Mouse (Mus musculus): ENCODE data around the gene Tex2. TPM values are rescaled to one million over a fixed set of nuclear protein-coding genes. Genes with fewer than 3 reads are reported as not detected.
"Not testable (repeated sequence)": the region's sequence is repeated elsewhere in the genome, so short reads cannot be mapped to it uniquely, and the experiment has no call there.

The Tex2 gene
- 16.3 TPM in 2 replicates for polyA plus RNA-seq (2016; fragmentation: Nextera tagmentation; extraction: Ambion mirVana)

DNA sequence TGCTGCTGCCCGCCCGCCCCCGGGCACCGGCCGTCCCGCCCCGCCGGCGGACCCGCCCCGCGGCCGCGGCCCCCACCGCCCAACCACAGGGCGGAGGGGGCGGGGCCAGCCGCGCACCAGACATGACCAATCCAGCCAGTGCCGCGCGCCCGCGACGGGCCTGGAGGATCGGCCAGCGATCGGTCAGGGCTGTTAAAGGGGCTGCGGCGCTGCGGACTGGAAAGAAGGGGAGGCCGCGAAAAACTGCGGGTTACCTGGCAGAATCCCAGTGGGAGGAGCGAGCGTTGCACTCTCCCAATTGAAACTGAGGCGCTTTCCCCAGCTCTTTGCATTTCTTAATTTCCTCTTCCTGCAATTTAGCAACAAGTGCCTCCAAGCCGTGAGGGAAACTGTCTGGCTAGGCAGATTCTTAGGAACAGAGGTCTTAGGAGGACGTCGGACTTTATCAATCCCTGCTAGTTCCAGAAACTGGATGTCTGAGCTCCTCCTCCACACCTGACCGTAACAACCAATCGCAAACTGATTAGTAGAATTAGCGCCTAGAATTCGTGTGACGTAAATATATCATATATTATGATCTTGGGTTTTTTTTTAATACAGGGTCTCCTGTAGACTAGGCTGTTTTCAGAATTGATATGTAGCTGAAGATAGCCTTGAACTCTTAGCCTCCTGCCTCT, at the start of gene Tex2:
Tex2 (minus strand) TSS at position 463 of the 677 bp plus-strand sequence.
- peak within 1 kb of the TSS; percentile 85 for H3K9ac ChIP-seq
- WGBS: under 1% methylated on average over 45 of the region's 45 CpGs
- H3K27ac ChIP-seq: peak within 1 kb of the TSS; percentile 2; the same call in 1 of the 2 replicates
- ATAC-seq (ENCODE audit: low FRiP score, low read depth): peak; percentile 95
- no peaks in the 10 kb centered on the region for H3K27me3 ChIP-seq (replicated peaks)
- H3K4me2 ChIP-seq (replicated peaks): peak within 1 kb of the TSS; percentile 93
- peaks cover 14% of the 10 kb centered on the region for H3K4me1 ChIP-seq
- H3K4me3 ChIP-seq: peak within 1 kb of the TSS; percentile 90
- no peaks in the 10 kb centered on the region for H3K36me3 ChIP-seq
- no peaks in the 10 kb centered on the region for H3K9me3 ChIP-seq

DNA sequence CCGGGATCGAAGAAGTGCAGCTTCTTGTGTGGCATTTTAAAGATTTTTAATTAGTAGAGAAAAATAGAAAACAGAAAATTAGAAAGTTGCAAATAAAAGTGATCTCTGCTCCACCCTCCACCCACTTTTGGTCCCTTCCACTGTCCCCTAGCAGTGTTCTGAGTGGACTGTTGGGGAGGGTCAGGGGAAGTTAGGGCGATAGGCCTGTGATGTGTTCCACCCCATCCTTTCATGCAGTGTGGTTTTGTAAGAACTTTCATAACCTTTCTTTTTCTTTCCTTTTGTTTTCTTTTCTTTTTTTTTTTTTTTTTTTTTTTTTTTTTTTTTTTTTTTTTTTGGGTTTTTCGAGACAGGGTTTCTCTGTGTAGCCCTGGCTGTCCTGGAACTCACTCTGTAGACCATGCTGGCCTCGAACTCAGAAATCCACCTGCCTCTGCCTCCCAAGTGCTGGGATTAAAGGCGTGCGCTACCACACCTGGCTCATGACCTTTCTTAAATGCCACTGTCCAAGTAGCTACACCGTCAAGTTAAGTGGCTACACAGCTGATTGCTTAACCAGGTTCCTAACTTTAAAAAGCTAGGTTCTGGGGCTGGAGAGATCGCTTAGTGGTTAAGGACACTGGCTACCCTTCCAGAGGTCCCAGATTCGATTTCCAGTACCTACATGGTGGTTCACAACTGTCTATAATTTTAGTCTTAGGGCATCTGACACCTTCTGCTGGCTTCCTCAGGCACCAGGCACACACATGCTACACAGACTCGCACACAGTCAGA, 49.6 kb upstream of the Tex2 start:
- no peak overlapping the region for H3K4me2 ChIP-seq (replicated peaks)
- WGBS: 92% methylated on average over 10 of the region's 11 CpGs
- no peaks in the 10 kb centered on the region for H3K9me3 ChIP-seq
- H3K4me3 ChIP-seq: no peak overlapping the region
- peaks cover 32% of the 10 kb centered on the region for H3K4me1 ChIP-seq
- H3K27ac ChIP-seq: no peak overlapping the region
- no peaks in the 10 kb centered on the region for H3K27me3 ChIP-seq (replicated peaks)
- H3K9ac ChIP-seq: no peak overlapping the region
- no peaks in the 10 kb centered on the region for H3K36me3 ChIP-seq
- ATAC-seq (ENCODE audit: low FRiP score, low read depth): no peak

DNA sequence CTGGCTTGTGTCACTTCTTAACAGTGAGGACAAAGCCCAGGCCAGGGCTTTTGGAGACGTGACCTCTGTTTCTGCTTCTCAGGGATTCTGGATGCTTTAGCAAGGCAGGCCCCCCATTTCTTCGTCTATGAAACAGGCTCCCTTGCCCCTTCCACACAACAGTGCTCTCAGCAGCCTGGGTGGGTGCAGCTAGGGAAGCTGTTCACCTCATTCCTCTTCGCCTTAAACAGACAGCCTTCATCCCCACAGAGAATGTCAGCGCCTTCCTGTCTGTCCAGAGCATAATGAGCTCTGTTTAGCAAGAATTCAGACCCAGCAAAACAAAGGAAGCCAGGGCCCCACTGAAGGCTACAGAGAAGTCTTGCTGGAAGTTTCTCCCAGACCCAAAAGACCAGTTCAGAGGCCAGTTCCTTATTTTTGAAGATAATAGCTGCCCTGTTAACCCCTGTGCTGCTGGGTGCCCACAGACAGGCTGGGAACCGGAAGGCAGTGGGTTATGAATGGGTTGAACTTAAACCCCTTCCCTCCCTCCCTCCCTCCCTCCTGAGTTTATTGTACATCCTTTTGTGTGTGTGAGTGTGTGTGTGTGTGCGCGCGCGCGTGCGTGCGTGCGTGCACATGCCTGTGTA, 47.3 kb upstream of the Tex2 start:
- H3K9ac ChIP-seq: no peak overlapping the region
- no peak for ATAC-seq (ENCODE audit: low FRiP score, low read depth)
- no peaks in the 10 kb centered on the region for H3K36me3 ChIP-seq
- no peak overlapping the region for H3K4me2 ChIP-seq (replicated peaks)
- no peaks in the 10 kb centered on the region for H3K9me3 ChIP-seq
- H3K27me3 ChIP-seq (replicated peaks): no peaks in the 10 kb centered on the region
- H3K27ac ChIP-seq: no peak overlapping the region
- H3K4me3 ChIP-seq: no peak overlapping the region
- H3K4me1 ChIP-seq: peaks cover 33% of the 10 kb centered on the region
- 60% methylated on average over 13 of the region's 13 CpGs for WGBS

DNA sequence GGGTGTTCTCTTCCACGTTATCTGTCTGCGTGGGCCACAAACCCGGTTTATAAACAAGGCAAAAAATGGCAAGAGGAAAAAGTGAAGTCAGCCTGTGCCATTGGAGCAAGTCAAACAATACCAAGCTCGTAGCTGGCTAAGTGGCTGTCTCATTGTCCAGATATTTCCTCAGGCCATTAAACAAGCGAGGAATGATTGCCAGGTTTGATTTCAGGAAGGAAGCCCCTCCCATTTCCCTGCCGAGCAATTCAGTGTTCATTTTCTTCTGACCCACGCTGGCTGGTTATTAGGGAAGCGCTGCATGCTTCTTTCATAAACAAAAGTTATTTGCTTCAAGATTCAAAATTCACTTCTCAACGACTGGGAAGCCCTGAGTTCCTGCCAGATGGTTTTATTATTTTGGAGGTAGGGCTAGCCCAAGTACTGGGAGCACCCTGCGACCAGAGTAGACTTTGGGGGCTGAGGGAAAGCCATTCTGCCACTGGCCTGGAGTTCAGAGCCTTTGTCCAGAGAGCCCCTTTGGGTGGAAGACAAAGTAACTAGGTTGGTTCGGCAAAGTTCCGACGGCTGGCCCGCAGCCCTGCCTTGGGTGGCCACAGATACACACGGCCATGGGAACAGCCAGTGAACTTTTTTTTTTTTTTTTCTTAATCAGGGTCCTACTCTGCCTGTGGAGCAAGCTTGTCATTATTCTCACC, 46.5 kb upstream of the Tex2 start:
- no peak overlapping the region for H3K9ac ChIP-seq
- H3K9me3 ChIP-seq: no peaks in the 10 kb centered on the region
- H3K4me2 ChIP-seq (replicated peaks): no peak overlapping the region
- no peak overlapping the region for H3K27ac ChIP-seq
- WGBS: 53% methylated on average over 15 of the region's 15 CpGs
- no peaks in the 10 kb centered on the region for H3K36me3 ChIP-seq
- no peak for ATAC-seq (ENCODE audit: low FRiP score, low read depth)
- no peak overlapping the region for H3K4me3 ChIP-seq
- H3K4me1 ChIP-seq: peaks cover 33% of the 10 kb centered on the region
- H3K27me3 ChIP-seq (replicated peaks): no peaks in the 10 kb centered on the region

DNA sequence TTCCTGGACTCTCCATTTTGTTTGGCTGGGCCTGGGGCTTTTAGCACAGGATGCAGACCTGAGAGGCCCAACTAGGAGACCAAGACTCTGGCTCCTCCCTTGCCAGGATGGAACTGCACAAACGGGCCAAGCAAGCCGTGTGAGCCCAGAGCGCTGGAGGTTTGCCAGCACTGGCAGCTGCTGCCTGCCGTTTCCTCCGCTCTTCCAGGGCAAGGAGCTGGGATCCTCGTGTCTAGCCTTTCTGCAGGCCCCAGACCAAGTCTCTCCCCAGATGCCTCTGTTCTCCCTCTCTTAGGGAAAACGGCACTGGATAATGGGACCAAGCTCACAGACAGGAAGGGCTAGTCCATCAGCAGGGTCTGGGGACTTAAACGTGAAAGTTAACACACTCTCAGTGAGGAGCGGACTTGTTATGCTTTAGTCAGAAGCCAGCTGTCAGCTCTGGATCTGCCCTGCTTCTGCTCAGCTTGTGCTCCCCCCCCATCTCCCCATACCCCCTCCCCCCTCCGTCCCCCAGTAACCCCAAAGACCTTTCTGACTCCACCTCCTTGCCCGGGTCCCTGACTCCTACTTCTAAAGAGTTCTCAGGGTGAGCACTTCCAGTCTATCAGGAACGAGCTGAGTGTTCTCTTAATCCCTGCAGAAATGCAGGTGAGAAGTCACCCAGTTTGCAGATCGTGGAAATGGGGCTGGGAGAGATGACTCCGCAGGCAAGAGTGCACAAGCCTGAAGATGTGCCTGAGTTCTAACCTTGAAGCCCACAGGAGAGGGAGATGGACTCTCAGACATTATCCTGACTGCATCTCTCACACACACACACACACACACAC, 45.0 kb upstream of the Tex2 start:
- WGBS: 31% methylated on average over 14 of the region's 14 CpGs
- peak; percentile 71 for ATAC-seq (ENCODE audit: low FRiP score, low read depth)
- no peaks in the 10 kb centered on the region for H3K27me3 ChIP-seq (replicated peaks)
- no peaks in the 10 kb centered on the region for H3K36me3 ChIP-seq
- H3K4me3 ChIP-seq: no peak overlapping the region
- H3K4me1 ChIP-seq: peaks cover 31% of the 10 kb centered on the region
- H3K27ac ChIP-seq: no peak overlapping the region; the same call in 1 of the 2 replicates
- H3K4me2 ChIP-seq (replicated peaks): no peak overlapping the region; the same call in 1 of the 2 replicates
- H3K9ac ChIP-seq: peak overlapping the region; percentile 30; the same call in 1 of the 2 replicates
- no peaks in the 10 kb centered on the region for H3K9me3 ChIP-seq

DNA sequence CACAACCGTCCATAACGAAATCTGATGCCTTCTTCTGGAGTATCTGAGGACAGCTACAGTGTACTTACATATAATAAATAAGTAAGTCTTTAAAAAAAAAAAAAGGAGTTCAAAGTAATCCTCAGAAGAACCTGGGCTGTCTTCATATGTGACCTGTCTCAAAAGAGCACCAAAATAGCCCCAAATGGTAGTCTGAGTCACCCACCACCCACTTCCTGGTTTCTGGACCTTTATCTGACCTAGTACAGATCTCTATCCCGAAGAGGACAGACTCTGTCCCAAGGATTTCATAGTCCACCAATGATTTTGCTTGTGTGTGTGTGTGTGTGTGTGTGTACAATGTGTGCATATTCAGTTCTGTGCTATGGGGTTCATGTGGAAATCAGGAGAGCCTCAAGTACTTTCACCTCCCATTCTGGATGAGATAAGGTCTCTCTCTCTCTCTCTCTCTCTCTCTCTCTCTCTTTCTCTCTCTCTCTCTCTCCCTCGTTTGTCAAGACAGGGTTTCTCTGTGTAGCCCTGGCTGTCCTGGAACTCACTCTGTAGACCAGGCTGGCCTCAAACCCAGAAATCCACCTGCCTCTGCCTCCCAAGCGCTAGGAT, 43.8 kb upstream of the Tex2 start:
- not testable (repeated sequence) for H3K4me2 ChIP-seq (replicated peaks); H3K4me3 ChIP-seq; H3K27me3 ChIP-seq (replicated peaks); H3K9me3 ChIP-seq; ATAC-seq (ENCODE audit: low FRiP score, low read depth); H3K27ac ChIP-seq; H3K9ac ChIP-seq; H3K36me3 ChIP-seq
- peaks cover 31% of the 10 kb centered on the region for H3K4me1 ChIP-seq
- WGBS: 82% methylated on average over 5 of the region's 5 CpGs

DNA sequence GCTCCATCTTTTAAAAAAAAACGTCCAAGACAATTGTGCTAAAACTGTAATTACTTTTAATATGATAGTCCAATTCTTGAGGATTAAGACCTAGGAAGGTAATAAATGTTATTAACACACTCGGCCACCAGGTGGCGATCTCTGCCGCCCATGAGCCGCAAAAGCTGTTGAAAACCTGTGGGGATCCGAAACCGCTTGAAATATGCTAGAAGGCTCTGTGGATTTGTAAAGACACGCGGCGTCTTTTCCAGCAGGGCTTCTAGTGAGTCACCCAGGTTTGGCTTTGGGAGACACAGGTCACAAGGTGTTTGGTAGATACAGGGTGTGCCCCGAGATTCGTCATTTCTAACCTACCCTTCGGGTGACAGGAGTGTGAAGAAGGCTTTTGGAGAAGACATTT, 35.1 kb upstream of the Tex2 start:
- Histone ChIP-seq H3K4me2 (replicated peaks) (no peak overlapping the region), H3K4me3 (no peak overlapping the region), H3K9ac (no peak overlapping the region), H3K9me3 (no peaks in the 10 kb centered on the region), H3K4me1 (no peaks in the 10 kb centered on the region), H3K36me3 (no peaks in the 10 kb centered on the region), H3K27ac (no peak overlapping the region), H3K27me3 (replicated peaks) (no peaks in the 10 kb centered on the region)
- WGBS: 31% methylated on average over 13 of the region's 13 CpGs
- ATAC-seq (ENCODE audit: low FRiP score, low read depth): no peak

DNA sequence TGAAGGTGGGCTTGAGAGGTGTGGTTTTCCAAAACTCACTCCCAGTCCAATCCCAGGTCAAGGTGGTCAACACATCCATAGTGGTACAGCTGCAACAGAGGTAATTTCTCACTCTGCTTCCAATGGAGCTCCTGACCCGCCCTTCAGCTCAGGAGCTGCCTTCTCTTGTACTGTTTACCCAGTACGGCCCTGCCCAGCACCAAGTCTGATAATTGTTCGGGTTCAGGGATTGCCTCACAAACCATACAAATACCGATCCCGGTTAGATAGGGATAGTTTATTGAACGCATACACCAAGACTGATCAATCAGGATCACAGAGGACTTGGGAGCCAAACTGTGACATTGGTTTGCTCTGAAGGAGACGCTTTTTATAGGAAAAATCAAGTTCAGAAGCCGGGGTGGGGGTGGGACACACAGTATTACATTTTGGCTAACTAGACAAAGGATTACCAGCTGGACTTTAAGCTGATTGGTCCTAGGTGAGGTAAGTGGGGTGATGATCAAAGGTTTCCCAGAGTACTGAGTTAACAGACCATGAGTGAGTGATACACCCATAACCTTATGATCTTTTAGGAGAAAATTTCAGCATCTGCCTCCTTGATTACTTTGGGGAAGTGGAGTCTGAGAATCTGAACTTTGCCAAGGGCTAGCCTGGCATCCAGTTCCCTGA, 29.9 kb upstream of the Tex2 start:
- WGBS: 81% methylated on average over 8 of the region's 8 CpGs
- Histone ChIP-seq H3K9ac (no peak overlapping the region), H3K27ac (no peak overlapping the region), H3K4me3 (no peak overlapping the region), H3K4me1 (peaks cover 7% of the 10 kb centered on the region), H3K27me3 (replicated peaks) (peaks cover 3% of the 10 kb centered on the region; the same call in 1 of the 2 replicates), H3K9me3 (no peaks in the 10 kb centered on the region), H3K36me3 (no peaks in the 10 kb centered on the region), H3K4me2 (replicated peaks) (no peak overlapping the region)
- no peak for ATAC-seq (ENCODE audit: low FRiP score, low read depth)

DNA sequence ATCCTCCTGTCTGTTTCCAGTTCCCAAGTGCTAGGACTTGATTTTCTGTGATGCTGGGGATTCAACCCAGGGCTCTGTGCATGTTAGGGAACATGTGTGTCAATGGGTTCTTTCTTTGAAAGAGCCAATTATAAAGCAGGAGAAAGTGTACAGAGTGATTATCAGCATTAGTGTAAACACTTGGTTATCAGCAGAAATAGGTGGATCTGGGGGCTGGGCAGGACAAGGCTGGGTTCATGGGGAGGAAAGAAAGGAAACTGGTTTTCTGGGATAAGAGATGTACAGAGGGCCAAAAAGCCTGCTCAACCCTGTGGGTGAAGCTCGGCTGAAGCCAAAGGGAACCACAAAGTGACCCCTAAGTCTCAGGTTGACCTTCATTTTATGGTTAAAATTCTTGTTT, 28.4 kb upstream of the Tex2 start:
- Histone ChIP-seq H3K4me3 (no peak overlapping the region), H3K4me1 (peaks cover 7% of the 10 kb centered on the region), H3K4me2 (replicated peaks) (no peak overlapping the region), H3K9me3 (no peaks in the 10 kb centered on the region), H3K27me3 (replicated peaks) (peaks cover 3% of the 10 kb centered on the region; the same call in 1 of the 2 replicates), H3K27ac (no peak overlapping the region), H3K9ac (no peak overlapping the region), H3K36me3 (no peaks in the 10 kb centered on the region)
- ATAC-seq (ENCODE audit: low FRiP score, low read depth): no peak
- WGBS: 84% methylated on average over 1 of the region's 1 CpGs

DNA sequence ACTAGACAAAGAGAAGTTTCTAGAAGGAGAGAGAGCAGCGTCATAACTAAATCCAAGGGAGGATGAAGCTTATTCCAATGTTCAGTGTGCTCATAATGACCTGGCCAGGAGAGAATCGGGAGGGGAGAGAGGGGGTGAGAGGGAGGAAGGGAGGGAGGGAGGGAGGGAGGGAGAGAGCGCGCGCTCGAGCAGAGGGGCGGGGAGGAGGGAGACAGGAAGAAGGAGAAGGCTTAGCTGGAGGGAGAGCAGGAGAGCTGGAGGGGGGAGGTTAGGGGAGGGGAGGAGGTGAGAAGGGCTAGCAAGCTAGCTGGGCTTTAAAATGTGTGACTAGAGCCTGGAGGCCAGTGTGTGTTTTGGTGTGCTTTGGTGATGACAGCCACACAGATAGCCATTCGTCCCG, 26.8 kb upstream of the Tex2 start:
- H3K4me2 ChIP-seq (replicated peaks): no peak overlapping the region
- WGBS: 26% methylated on average over 9 of the region's 9 CpGs
- no peaks in the 10 kb centered on the region for H3K36me3 ChIP-seq
- peaks cover 3% of the 10 kb centered on the region; the same call in 1 of the 2 replicates for H3K27me3 ChIP-seq (replicated peaks)
- no peak overlapping the region for H3K9ac ChIP-seq
- ATAC-seq (ENCODE audit: low FRiP score, low read depth): no peak
- no peak overlapping the region for H3K4me3 ChIP-seq
- H3K4me1 ChIP-seq: peaks cover 7% of the 10 kb centered on the region
- H3K27ac ChIP-seq: no peak overlapping the region
- no peaks in the 10 kb centered on the region for H3K9me3 ChIP-seq

DNA sequence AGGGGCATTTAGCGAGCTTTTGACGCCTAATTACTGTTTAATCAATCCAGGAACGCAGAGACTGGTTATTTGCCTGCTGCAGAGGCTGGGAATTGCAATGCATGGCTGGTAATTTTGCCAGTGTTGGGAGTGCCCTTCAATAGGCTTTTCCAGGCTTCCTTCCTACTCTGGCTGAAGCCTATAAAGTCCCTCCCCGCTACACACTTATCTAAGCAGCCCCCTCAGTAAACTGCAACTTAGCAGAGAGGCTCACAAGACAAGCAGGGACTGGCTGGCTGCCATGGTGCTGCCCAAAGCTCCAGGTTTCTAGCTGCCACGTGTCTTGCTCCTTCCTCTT, 26.1 kb upstream of the Tex2 start:
- no peak overlapping the region for H3K9ac ChIP-seq
- H3K36me3 ChIP-seq: no peaks in the 10 kb centered on the region
- H3K9me3 ChIP-seq: no peaks in the 10 kb centered on the region
- H3K27me3 ChIP-seq (replicated peaks): peaks cover 3% of the 10 kb centered on the region; the same call in 1 of the 2 replicates
- H3K4me3 ChIP-seq: no peak overlapping the region
- peaks cover 7% of the 10 kb centered on the region for H3K4me1 ChIP-seq
- ATAC-seq (ENCODE audit: low FRiP score, low read depth): no peak
- H3K27ac ChIP-seq: no peak overlapping the region
- WGBS: 21% methylated on average over 5 of the region's 5 CpGs
- H3K4me2 ChIP-seq (replicated peaks): no peak overlapping the region
